Mouse (Mus musculus) spleen, postnatal 10 days (tissue): ENCODE measurements around the gene Sorbs2.

Experiments used
- DNase-seq, 2 experiments: peaks; one replicate each; pipeline ENCODE4 v3.0.0; 2021 to 2022; ENCODE audit warnings: low spot score in 2 of 2

Gene Sorbs2

DNA sequence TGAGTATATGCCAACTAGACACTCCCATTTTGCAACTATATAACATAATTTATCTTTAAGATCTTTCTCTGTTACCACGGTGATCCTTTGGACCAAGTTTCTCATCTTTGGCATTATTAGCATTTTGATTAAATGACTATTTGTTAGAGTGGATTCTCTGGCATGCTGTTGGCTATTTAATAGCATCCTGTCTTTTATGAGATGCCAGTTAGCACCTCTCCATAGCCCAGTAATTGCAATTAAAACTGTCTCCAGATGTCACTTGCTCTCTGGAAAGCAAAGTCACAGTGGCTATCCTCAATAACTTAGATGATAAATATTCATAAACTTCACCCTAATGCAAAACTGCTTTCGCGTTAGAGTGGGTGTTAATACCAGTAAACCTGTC, 170.3 kb downstream of the Sorbs2 start:
- DNase-seq: no peak

DNA sequence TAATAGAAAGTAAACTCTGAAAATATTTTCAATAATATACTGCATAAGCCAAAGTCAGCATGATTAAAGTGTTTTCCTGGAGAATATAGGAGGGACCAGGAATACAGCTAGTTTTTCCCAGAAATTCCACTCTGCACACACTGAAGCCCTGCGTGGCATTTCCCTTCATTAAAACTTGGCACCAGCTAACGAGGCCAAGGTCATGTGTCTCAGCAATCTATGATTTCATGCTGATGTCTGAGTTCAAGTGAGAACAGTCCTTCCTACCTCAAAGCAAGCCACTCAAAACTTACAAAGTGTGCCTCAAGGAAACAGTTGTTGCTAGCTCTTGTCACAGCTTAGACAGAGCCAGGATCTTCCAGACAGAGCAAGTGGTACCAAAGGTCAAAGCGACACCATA, 173.6 kb downstream of the Sorbs2 start:
- DNase-seq: no peak

- no peak for DNase-seq
Observed at GRCm38 (mm10) chr8:45682845-45683383, 175.3 kb downstream of the Sorbs2 start.

DNA sequence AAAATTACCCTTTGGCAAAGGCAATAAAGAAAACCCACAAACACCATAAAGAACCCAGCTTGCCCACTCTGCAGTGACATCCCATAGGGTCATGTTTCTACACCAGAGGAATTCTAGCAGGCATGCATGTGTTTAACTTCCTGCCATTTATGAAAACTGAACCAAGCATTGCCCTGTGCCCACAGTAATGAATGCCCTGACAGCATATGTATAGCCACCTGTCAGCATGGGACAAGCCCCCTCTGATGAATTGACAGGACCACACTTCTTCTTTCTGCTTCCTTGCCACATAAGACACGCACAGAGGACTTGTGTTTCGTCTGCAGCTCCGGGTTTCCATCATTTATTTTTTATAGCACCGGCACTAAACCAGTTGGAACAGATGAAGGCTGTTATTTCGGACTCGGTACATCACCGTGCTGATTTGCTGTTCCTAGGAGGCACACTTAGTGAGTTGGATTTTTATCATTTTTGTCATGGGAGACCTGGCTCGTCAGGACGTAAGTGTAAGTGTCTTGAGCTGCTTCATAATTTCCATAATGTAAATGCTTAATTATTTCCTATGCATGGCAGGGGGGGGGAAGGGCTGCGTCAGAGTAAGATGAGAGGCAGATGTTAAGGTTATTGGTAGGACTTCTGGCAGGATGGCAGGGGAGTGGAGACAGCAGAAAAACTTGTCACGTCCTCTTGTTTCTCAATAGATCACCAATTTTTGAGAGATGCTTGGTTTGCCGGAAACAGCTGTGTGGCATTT, 180.5 kb downstream of the Sorbs2 start:
- DNase-seq: no peak

GRCm38 (mm10) chr8:45689611-45690207, 182.1 kb downstream of the Sorbs2 start:
- no peak for DNase-seq

DNA sequence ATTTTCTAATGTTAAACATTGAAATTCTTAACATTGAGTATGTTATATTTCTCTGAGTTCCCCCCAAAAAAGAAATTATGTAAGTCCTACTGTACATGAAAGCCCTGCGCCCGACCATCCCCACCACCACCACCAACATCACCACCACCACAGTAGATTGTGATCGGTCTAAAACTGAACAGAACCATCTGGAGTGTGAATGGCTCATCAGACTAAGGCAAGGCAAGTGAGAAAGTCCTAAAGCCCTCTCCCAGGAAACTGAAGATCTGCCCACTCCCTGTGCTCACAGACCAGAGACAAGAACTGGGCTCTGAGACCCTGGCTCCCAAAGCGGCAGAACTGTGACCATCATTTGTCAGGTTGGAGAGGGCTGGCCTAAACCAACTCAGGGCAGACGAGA, 192.5 kb downstream of the Sorbs2 start:
- DNase-seq: no peak

GRCm38 (mm10) chr8:45703700-45704101, 196.1 kb downstream of the Sorbs2 start:
- DNase-seq: no peak

- DNase-seq: no peak
Observed at GRCm38 (mm10) chr8:45709098-45709497, 201.5 kb downstream of the Sorbs2 start.

GRCm38 (mm10) chr8:45709734-45710133, 202.1 kb downstream of the Sorbs2 start:
- no peak for DNase-seq

- DNase-seq: no peak
Observed at GRCm38 (mm10) chr8:45712610-45713009, 205.0 kb downstream of the Sorbs2 start.

GRCm38 (mm10) chr8:45714806-45715205, 207.2 kb downstream of the Sorbs2 start:
- DNase-seq: no peak

- no peak for DNase-seq
Observed at GRCm38 (mm10) chr8:45715330-45716027, 207.9 kb downstream of the Sorbs2 start.

DNA sequence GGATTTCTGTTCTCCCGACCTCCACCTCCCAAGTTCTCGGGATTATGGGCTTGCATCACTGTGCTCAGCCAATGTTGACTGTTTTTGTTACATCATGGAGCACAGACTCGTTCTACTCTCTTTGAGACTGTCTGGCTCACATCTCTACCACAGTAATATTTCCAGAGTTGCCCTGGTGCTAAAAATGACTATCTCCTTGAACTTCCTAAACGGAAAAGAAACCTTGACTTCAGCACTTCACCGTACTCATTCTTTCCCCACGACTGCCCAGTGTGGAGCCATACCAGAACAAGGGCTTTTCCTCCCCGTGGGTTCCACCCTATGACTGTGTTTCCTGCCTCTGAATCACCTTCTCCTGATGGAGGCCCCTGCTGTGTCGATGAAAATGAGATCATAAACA, 212.2 kb downstream of the Sorbs2 start:
- no peak for DNase-seq

- no peak for DNase-seq
Observed at GRCm38 (mm10) chr8:45724204-45724603, 216.6 kb downstream of the Sorbs2 start.

- no peak for DNase-seq
Observed at GRCm38 (mm10) chr8:45725321-45725720, 217.7 kb downstream of the Sorbs2 start.

- no peak for DNase-seq
Observed at GRCm38 (mm10) chr8:45729850-45730382, 222.3 kb downstream of the Sorbs2 start.

GRCm38 (mm10) chr8:45730795-45731194, 223.2 kb downstream of the Sorbs2 start:
- DNase-seq: no peak

- DNase-seq: no peak
Observed at GRCm38 (mm10) chr8:45734071-45734470, 226.5 kb downstream of the Sorbs2 start.

DNA sequence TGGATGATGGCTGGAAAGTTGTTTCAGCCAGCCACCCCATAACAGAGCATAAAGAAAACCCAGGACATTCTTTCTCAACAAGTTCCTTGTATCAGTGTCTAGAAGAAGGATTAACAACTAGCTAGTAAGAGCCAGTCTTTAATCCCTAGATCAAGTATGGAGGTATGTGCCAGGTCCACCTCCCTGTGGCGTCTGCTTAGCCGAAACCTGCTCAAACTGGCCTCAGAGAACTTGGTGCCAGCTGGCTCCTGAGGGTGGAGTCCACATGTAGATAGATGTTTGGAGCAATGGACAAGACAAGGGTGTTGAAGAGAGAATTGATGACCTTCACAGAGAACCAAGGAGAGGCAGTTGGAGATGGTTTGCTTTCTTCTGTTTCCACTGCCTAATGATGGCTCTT, 229.7 kb downstream of the Sorbs2 start:
- DNase-seq: no peak

DNA sequence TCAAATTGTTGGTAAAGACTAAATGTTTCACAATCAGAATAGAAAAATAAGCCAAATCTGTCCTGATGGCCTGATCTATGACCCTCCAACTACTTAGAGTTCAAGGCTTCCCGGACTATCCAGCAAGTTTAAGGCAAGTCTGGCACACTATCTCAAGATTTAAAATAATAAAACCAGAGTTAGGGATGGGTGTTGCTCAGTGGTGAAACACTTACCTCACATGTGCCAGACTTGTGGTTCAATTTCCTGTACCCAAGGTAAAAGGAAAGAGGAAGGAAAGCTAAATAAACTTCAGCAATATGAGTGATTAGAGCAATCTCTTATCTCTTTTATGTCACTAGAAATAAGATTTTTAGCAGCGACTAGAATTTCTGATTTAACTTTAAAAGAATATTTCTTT, 235.7 kb downstream of the Sorbs2 start:
- DNase-seq: no peak

GRCm38 (mm10) chr8:45743739-45744138, 236.2 kb downstream of the Sorbs2 start:
- DNase-seq: no peak
